Mouse (Mus musculus): ENCODE data around the gene Naxe. TPM values are rescaled to one million over a fixed set of nuclear protein-coding genes. Genes with fewer than 3 reads are reported as not detected.

Gene Naxe
- polyA plus RNA-seq (2015; fragmentation: Illumina TruSeq; extraction: RNeasy Lipid Tissue Mini Kit (QIAGEN cat#74804); ENCODE audit: insufficient read depth, low read depth, low replicate concordance): 22.0 TPM

GRCm38 (mm10) chr3:88057902-88058696 lies at the start of gene Naxe:
Gene Naxe, minus strand, starts transcription at chr3:88058495.

GRCm38 (mm10) chr3:88081345-88082223 lies 23.3 kb upstream of the Naxe start, which contains the start of gene Iqgap3:
Gene Iqgap3, plus strand, starts transcription at chr3:88081971.

GRCm38 (mm10) chr3:88078204-88078603 lies 19.9 kb upstream of the Naxe start, which contains the start of gene Ttc24:
Gene Ttc24, minus strand, starts transcription at chr3:88078304.

GRCm38 (mm10) chr3:88042661-88043421 lies 15.5 kb downstream of the Naxe start, which contains the start of gene Gpatch4:
Gene Gpatch4, plus strand, starts transcription at chr3:88043108.

GRCm38 (mm10) chr3:88027434-88028186 lies 30.7 kb downstream of the Naxe start, which contains the start of gene Hapln2:
Gene Hapln2, minus strand, starts transcription at chr3:88027583.

Other genes starting within 250 kb of the Naxe start
- gene Pear1, start 234.2 kb downstream of the Naxe start, polyA plus RNA-seq (2015; fragmentation: Illumina TruSeq; extraction: RNeasy Lipid Tissue Mini Kit (QIAGEN cat#74804); ENCODE audit: insufficient read depth, low read depth, low replicate concordance): 12.9 TPM
- 0.26 TPM for gene Sh2d2a, start 211.7 kb downstream of the Naxe start, polyA plus RNA-seq (2015; fragmentation: Illumina TruSeq; extraction: RNeasy Lipid Tissue Mini Kit (QIAGEN cat#74804); ENCODE audit: insufficient read depth, low read depth, low replicate concordance)
- gene Prcc, start 172.9 kb downstream of the Naxe start, polyA plus RNA-seq (2015; fragmentation: Illumina TruSeq; extraction: RNeasy Lipid Tissue Mini Kit (QIAGEN cat#74804); ENCODE audit: insufficient read depth, low read depth, low replicate concordance): 10.5 TPM
- gene Hdgf, start 152.2 kb downstream of the Naxe start, polyA plus RNA-seq (2015; fragmentation: Illumina TruSeq; extraction: RNeasy Lipid Tissue Mini Kit (QIAGEN cat#74804); ENCODE audit: insufficient read depth, low read depth, low replicate concordance): 35.1 TPM
- 61.7 TPM for gene Mrpl24, start 139.0 kb downstream of the Naxe start, polyA plus RNA-seq (2015; fragmentation: Illumina TruSeq; extraction: RNeasy Lipid Tissue Mini Kit (QIAGEN cat#74804); ENCODE audit: insufficient read depth, low read depth, low replicate concordance)
- 4.6 TPM for gene Isg20l2, start 128.2 kb downstream of the Naxe start, polyA plus RNA-seq (2015; fragmentation: Illumina TruSeq; extraction: RNeasy Lipid Tissue Mini Kit (QIAGEN cat#74804); ENCODE audit: insufficient read depth, low read depth, low replicate concordance)
- gene Rrnad1, start 127.8 kb downstream of the Naxe start, polyA plus RNA-seq (2015; fragmentation: Illumina TruSeq; extraction: RNeasy Lipid Tissue Mini Kit (QIAGEN cat#74804); ENCODE audit: insufficient read depth, low read depth, low replicate concordance): 8.9 TPM
- gene Crabp2, start 109.8 kb downstream of the Naxe start, polyA plus RNA-seq (2015; fragmentation: Illumina TruSeq; extraction: RNeasy Lipid Tissue Mini Kit (QIAGEN cat#74804); ENCODE audit: insufficient read depth, low read depth, low replicate concordance): not detected
- 7.2 TPM for gene Nes, start 87.4 kb downstream of the Naxe start, polyA plus RNA-seq (2015; fragmentation: Illumina TruSeq; extraction: RNeasy Lipid Tissue Mini Kit (QIAGEN cat#74804); ENCODE audit: insufficient read depth, low read depth, low replicate concordance)
- not detected for gene Bcan, start 58.3 kb downstream of the Naxe start, polyA plus RNA-seq (2015; fragmentation: Illumina TruSeq; extraction: RNeasy Lipid Tissue Mini Kit (QIAGEN cat#74804); ENCODE audit: insufficient read depth, low read depth, low replicate concordance)
- not detected for gene Hapln2, start 30.9 kb downstream of the Naxe start, polyA plus RNA-seq (2015; fragmentation: Illumina TruSeq; extraction: RNeasy Lipid Tissue Mini Kit (QIAGEN cat#74804); ENCODE audit: insufficient read depth, low read depth, low replicate concordance)
- 6.5 TPM for gene Gpatch4, start 15.4 kb downstream of the Naxe start, polyA plus RNA-seq (2015; fragmentation: Illumina TruSeq; extraction: RNeasy Lipid Tissue Mini Kit (QIAGEN cat#74804); ENCODE audit: insufficient read depth, low read depth, low replicate concordance)
- not detected for gene Ttc24, start 19.8 kb upstream of the Naxe start, polyA plus RNA-seq (2015; fragmentation: Illumina TruSeq; extraction: RNeasy Lipid Tissue Mini Kit (QIAGEN cat#74804); ENCODE audit: insufficient read depth, low read depth, low replicate concordance)
- gene Iqgap3, start 23.5 kb upstream of the Naxe start, polyA plus RNA-seq (2015; fragmentation: Illumina TruSeq; extraction: RNeasy Lipid Tissue Mini Kit (QIAGEN cat#74804); ENCODE audit: insufficient read depth, low read depth, low replicate concordance): 0.24 TPM
- 22.1 TPM for gene Mef2d, start 83.9 kb upstream of the Naxe start, polyA plus RNA-seq (2015; fragmentation: Illumina TruSeq; extraction: RNeasy Lipid Tissue Mini Kit (QIAGEN cat#74804); ENCODE audit: insufficient read depth, low read depth, low replicate concordance)
- gene Rhbg, start 196.2 kb upstream of the Naxe start, polyA plus RNA-seq (2015; fragmentation: Illumina TruSeq; extraction: RNeasy Lipid Tissue Mini Kit (QIAGEN cat#74804); ENCODE audit: insufficient read depth, low read depth, low replicate concordance): not detected
- not detected for gene Gm38392, start 228.7 kb upstream of the Naxe start, polyA plus RNA-seq (2015; fragmentation: Illumina TruSeq; extraction: RNeasy Lipid Tissue Mini Kit (QIAGEN cat#74804); ENCODE audit: insufficient read depth, low read depth, low replicate concordance)
- gene Tsacc, start 238.5 kb upstream of the Naxe start, polyA plus RNA-seq (2015; fragmentation: Illumina TruSeq; extraction: RNeasy Lipid Tissue Mini Kit (QIAGEN cat#74804); ENCODE audit: insufficient read depth, low read depth, low replicate concordance): 6.5 TPM
- gene Cct3, start 238.6 kb upstream of the Naxe start, polyA plus RNA-seq (2015; fragmentation: Illumina TruSeq; extraction: RNeasy Lipid Tissue Mini Kit (QIAGEN cat#74804); ENCODE audit: insufficient read depth, low read depth, low replicate concordance): 53.2 TPM

All from pancreas, adult 10 weeks (tissue).